Mouse (Mus musculus): ENCODE data around the gene Atxn2.

- TF ChIP-seq CHD2 (IDR thresholded peaks at IDR 0.05; ENCODE audit: low read depth, low read length) (no peak), ZNF384 (IDR thresholded peaks at IDR 0.05; ENCODE audit: low read depth, low read length) (no peak)
Observed at GRCm38 (mm10) chr5:121718462-121718861, 7.3 kb downstream of the Atxn2 start.
